Mouse (Mus musculus): ENCODE results near the gene Trim32. TPM values are rescaled to one million over a fixed set of nuclear protein-coding genes. Genes with fewer than 3 reads are reported as not detected.
A peak's percentile ranks its signal among the peaks of the same experiment; 100 is the strongest.

The Trim32 gene
- 1.3 TPM in 1 of 2 replicates, not detected in the other for polyA plus RNA-seq (2012; ENCODE audit: insufficient read depth, low replicate concordance)

DNA sequence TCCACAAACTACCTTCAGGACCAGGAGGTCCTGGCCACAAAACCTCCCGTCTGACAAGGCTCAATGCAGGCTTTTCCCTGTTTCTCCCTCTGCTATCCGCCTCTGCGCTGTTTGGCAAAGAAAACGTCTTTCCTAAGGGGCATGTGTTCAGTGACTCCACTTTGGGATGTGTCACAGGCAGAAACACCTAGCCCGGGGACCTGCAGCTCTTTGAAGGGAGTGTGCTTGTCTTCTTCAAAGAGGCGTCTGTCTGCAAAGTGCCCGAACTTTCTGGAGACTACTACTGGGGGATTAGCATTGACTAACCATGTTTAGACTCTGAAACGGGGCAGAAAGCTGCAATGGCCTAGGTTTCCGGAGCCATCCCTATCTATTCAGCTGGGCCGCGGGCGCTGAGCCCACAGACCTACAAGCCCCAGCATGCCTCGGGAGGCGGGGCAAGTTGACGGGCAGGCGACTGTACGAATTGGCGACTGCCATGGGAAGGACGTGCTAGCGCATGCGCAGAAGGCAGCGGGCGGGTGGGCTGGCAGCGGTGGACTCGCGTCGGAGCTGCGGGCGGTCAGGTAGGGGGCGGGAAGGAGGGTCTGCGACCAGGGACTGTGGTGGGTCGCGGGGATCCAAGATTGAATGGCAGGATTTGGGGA is at the start of gene Trim32:
Gene Trim32, plus strand, starts transcription at position 483 of the 647 bp plus-strand sequence.
- H3K27me3 ChIP-seq (replicated peaks) = no peaks in the 10 kb centered on the region
- no peaks in the 10 kb centered on the region for H3K36me3 ChIP-seq (replicated peaks; ENCODE audit: low read length)
- peaks cover 42% of the 10 kb centered on the region for H3K4me1 ChIP-seq
- TF ChIP-seq GATA1 (IDR thresholded peaks at IDR 0.05; ENCODE audit: borderline replicate concordance, low read length) = no peak
- TF ChIP-seq FLI1 (IDR thresholded peaks at IDR 0.05; ENCODE audit: low read length) = no peak
- H3K9me3 ChIP-seq = no peaks in the 10 kb centered on the region
- peak within 1 kb of the TSS; percentile 97 for H3K4me3 ChIP-seq (replicated peaks)

DNA sequence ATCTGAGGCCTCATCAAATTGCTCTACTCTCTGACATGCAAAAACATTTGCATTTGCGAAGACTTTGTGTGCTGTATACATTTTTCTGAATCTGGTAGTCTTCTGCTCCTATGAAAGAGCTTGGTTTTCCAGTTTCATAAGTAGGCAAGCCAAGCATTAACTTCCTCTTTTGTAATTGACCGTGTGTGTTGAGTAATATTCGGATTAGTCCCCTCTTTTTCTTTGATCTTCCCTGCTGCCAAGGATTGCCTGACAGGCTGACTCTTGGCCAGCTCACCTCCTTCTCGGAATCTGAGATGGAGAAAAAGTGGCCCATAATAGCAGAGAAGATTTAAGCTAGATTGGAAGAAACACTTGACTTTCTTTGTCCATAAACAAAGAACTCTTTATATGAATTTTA is 39.3 kb upstream of the Trim32 start:
- H3K4me3 ChIP-seq (replicated peaks) = no peak overlapping the region
- no peaks in the 10 kb centered on the region for H3K9me3 ChIP-seq
- TF ChIP-seq FLI1 (IDR thresholded peaks at IDR 0.05; ENCODE audit: low read length) = no peak
- no peak for TF ChIP-seq GATA1 (IDR thresholded peaks at IDR 0.05; ENCODE audit: borderline replicate concordance, low read length)
- no peaks in the 10 kb centered on the region for H3K36me3 ChIP-seq (replicated peaks; ENCODE audit: low read length)
- H3K27me3 ChIP-seq (replicated peaks) = no peaks in the 10 kb centered on the region
- no peaks in the 10 kb centered on the region for H3K4me1 ChIP-seq

DNA sequence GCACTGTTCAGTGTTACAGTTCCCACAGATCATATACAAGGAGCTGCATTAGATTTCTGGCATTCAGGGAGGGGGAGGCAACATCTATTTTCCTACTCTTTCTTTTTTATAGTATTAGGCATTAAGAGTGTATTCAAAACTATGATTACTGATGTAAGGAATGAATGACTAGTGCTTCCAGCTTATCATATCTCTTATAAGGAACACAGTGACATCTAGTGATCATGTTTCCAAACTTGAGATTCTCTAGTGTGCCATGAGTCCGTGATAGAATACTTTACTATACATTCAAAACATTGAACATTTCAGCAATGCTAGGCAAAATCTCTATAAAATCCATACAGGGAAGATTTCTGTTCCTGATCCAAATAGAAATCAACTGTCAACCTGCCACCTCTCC is 24.5 kb upstream of the Trim32 start:
- no peak for TF ChIP-seq FLI1 (IDR thresholded peaks at IDR 0.05; ENCODE audit: low read length)
- no peak for TF ChIP-seq GATA1 (IDR thresholded peaks at IDR 0.05; ENCODE audit: borderline replicate concordance, low read length)
- Histone ChIP-seq H3K36me3 (replicated peaks; ENCODE audit: low read length) (no peaks in the 10 kb centered on the region), H3K27me3 (replicated peaks) (no peaks in the 10 kb centered on the region), H3K9me3 (0 out of 2 replicates have a peak, but pooled peaks cover 5% of the 10 kb centered on the region), H3K4me1 (no peaks in the 10 kb centered on the region), H3K4me3 (replicated peaks) (no peak overlapping the region)

DNA sequence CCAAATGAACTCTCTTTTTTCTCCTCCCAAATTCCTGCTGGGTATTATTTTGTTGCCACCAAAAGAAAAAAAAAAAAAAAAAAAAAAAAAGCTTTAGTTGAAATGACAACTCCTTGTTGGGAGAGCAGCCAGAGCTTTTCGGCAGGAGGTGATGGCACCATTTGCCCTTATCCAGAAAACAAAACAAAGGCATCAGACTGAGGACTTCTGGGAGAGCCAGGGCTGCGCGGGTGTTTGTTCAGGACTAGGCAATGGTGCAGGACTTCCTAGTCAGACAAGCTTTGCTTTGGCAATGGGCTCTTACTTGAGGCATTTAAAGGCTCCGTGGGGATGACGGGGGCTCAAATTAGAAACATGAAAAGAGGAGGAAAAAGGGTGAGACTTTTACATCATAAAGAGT is 17.8 kb upstream of the Trim32 start:
- Histone ChIP-seq H3K27me3 (replicated peaks) (no peaks in the 10 kb centered on the region), H3K4me3 (replicated peaks) (no peak overlapping the region), H3K4me1 (no peaks in the 10 kb centered on the region), H3K9me3 (no peaks in the 10 kb centered on the region), H3K36me3 (replicated peaks; ENCODE audit: low read length) (no peaks in the 10 kb centered on the region)
- TF ChIP-seq GATA1 (IDR thresholded peaks at IDR 0.05; ENCODE audit: borderline replicate concordance, low read length) = no peak
- no peak for TF ChIP-seq FLI1 (IDR thresholded peaks at IDR 0.05; ENCODE audit: low read length)

DNA sequence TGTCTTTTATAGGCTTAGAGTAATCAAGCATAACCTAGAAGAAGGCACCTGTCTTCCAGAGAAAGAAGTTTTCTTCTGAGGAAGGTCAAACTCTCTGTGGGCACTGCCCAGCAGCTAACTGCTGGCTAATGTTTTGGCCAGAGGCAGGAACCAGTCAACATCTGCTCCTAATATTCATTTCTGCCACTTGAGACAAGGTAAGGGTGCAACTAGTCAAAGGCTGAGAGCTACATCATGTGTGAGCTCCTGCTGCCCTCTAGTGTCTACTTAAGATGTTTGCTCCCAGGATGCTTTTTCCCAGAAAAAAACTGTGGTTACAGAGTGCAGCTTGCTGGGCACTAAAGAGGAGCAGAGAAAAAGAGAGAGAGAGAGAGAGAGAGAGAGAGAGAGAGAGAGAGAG is 15.0 kb upstream of the Trim32 start:
- Histone ChIP-seq H3K9me3 (no peaks in the 10 kb centered on the region), H3K4me1 (no peaks in the 10 kb centered on the region), H3K27me3 (replicated peaks) (peaks cover 2% of the 10 kb centered on the region), H3K36me3 (replicated peaks; ENCODE audit: low read length) (no peaks in the 10 kb centered on the region), H3K4me3 (replicated peaks) (no peak overlapping the region)
- TF ChIP-seq FLI1 (IDR thresholded peaks at IDR 0.05; ENCODE audit: low read length) (no peak), GATA1 (IDR thresholded peaks at IDR 0.05; ENCODE audit: borderline replicate concordance, low read length) (no peak)

DNA sequence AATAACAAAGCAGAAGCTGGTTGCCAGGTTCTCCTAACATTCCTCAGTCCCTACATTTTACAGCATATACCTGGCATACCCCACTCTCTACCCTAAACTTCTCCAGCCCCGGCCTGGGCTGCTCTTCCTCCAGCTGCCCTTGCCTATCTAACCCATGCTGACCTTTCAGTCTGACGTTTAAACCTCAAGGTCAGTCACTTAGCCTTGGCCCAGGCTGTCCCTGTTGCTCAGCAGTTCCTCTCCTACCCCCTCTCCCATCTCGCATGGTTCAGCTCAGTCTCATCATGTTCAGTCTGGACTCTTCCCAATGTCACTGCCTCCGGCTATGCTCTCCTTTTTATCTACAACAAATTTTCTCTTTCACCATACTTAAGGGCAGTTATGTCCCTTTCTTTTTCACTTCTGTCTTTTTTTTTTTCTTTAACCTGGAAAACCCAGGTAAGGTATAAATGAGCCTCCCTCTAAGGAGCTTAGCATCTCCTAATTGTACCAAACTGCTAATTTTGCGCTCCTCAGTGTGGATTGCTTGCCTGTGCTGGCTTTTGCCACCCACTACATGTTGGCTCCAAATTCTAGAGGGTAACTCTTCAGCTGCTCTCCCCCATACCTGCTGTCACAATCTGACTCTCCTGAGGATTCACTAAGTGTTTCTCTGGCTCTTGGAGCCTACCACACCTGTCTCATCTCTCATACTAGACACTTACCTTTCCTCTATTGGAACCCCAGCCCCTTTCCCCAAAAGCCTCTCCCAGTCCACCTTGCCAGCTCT is 10.0 kb upstream of the Trim32 start:
- Histone ChIP-seq H3K4me3 (replicated peaks) (no peak overlapping the region), H3K36me3 (replicated peaks; ENCODE audit: low read length) (no peaks in the 10 kb centered on the region), H3K9me3 (no peaks in the 10 kb centered on the region), H3K4me1 (peaks cover 6% of the 10 kb centered on the region), H3K27me3 (replicated peaks) (peaks cover 3% of the 10 kb centered on the region)
- TF ChIP-seq GATA1 (IDR thresholded peaks at IDR 0.05; ENCODE audit: borderline replicate concordance, low read length) = no peak
- no peak for TF ChIP-seq FLI1 (IDR thresholded peaks at IDR 0.05; ENCODE audit: low read length)

DNA sequence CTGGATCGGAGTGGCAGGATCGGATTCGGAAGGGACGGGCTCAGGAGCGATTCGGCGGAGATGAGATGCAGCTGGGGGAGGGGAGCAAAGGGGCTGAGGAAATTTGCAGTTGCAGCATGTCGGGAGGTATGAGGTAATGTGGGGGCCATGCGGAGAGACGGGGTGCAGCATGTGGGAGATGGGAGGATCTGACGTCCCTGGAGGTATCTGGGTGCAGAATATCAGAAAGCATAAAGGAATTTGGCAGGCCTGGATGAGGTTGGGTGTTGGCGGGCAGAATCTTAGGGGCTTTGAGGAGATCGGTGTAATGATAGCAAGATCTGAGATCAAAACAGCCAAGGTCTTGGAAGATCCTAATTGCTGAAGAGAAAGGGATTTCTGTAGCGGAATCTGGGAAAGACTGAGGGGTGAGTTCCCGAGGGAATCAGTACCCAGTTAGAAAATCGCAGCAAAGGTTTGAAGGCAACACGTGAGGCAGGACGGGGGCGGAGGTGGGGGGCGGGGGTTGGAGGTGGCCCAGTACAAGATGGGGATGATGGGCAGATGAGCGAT is 441 bp downstream of the Trim32 start:
- Histone ChIP-seq H3K4me1 (peaks cover 42% of the 10 kb centered on the region), H3K36me3 (replicated peaks; ENCODE audit: low read length) (peaks cover under 1% of the 10 kb centered on the region), H3K4me3 (replicated peaks) (peak overlapping the region; percentile 97), H3K27me3 (replicated peaks) (no peaks in the 10 kb centered on the region), H3K9me3 (peaks cover 1% of the 10 kb centered on the region; the same call in 1 of the 2 replicates)
- TF ChIP-seq FLI1 (IDR thresholded peaks at IDR 0.05; ENCODE audit: low read length) = no peak

DNA sequence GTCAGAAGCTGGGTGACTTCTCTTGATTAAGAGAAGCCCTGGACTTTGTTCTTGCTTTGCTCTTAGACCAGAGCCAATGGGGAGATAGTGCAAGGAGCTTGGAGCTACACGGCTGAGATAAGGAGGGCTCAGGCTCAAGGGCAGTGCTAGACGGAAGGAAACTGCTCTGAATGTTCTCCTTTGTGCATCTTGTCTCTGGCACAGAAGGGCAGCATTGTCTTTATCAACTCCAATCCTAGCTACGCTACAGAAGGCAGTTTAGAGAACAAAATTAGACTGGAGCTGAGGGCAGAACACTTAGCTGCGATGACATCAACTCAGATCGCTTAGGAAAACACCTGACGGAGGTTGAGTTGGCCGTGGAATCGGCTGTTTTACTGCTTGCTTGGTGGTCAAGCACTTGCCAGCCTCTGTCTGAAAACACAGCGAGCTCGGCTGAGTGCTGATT is 2.4 kb downstream of the Trim32 start:
- Histone ChIP-seq H3K36me3 (replicated peaks; ENCODE audit: low read length) (peaks cover 12% of the 10 kb centered on the region), H3K4me1 (peaks cover 42% of the 10 kb centered on the region), H3K27me3 (replicated peaks) (no peaks in the 10 kb centered on the region), H3K9me3 (peaks cover 10% of the 10 kb centered on the region), H3K4me3 (replicated peaks) (no peak overlapping the region)
- no peak for TF ChIP-seq FLI1 (IDR thresholded peaks at IDR 0.05; ENCODE audit: low read length)
- TF ChIP-seq GATA1 (IDR thresholded peaks at IDR 0.05; ENCODE audit: borderline replicate concordance, low read length) = no peak

DNA sequence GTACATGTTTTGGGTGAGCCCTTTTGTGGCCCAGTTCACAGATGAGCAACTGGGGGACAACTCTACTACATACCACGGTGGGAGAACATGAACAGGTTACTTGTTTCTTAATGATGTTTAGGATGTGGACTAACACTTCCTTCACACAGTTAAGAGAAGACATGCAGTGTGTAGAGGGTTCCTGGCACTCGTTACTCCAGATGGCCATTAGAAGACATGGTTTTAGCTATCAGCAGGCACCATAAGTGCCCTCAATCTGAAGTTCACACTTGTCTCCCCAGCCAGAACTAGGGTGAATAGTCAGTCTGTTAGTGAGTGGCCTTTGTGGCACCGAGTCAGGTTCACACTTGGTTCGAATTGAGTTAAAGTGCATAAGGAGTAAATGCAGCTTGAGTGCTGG is 3.3 kb downstream of the Trim32 start:
- Histone ChIP-seq H3K4me1 (peaks cover 37% of the 10 kb centered on the region), H3K36me3 (replicated peaks; ENCODE audit: low read length) (peaks cover 20% of the 10 kb centered on the region), H3K27me3 (replicated peaks) (no peaks in the 10 kb centered on the region), H3K9me3 (peaks cover 16% of the 10 kb centered on the region), H3K4me3 (replicated peaks) (no peak overlapping the region)
- TF ChIP-seq FLI1 (IDR thresholded peaks at IDR 0.05; ENCODE audit: low read length) = no peak
- TF ChIP-seq GATA1 (IDR thresholded peaks at IDR 0.05; ENCODE audit: borderline replicate concordance, low read length) = no peak

DNA sequence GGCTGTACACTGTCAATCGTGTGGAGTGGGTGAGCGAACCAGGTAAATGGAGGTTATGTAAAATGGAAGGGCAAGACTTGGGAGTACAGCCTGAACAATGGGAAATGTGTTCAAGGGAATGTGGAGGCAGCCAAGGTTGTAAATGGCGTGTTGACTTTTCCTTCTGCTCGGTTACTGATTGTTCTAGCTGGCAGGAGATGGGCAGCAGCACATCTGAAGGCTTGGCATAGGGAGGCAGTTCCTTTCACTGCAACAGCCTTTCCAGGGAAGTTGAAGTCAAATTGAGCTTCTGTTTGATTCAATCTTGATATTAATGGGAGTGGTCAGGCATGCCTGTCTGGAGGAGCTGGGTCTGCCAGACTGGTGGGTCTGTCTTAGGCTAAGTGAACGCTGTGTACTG is 5.5 kb downstream of the Trim32 start:
- Histone ChIP-seq H3K4me1 (peaks cover 25% of the 10 kb centered on the region), H3K27me3 (replicated peaks) (no peaks in the 10 kb centered on the region), H3K36me3 (replicated peaks; ENCODE audit: low read length) (peaks cover 42% of the 10 kb centered on the region), H3K9me3 (peaks cover 36% of the 10 kb centered on the region), H3K4me3 (replicated peaks) (no peak overlapping the region)
- TF ChIP-seq FLI1 (IDR thresholded peaks at IDR 0.05; ENCODE audit: low read length) = no peak
- TF ChIP-seq GATA1 (IDR thresholded peaks at IDR 0.05; ENCODE audit: borderline replicate concordance, low read length) = no peak

Measured in megakaryocyte, embryonic 14.5 days (primary cell).